Mouse (Mus musculus) limb, embryonic 10.5 days (tissue): ENCODE measurements at regions not wholly inside any gene's neighbourhood (a gene's known extent, or its start where the extent isn't known, plus 50 kb on each side); places are given as distances from the start of the nearest gene placed in this dataset.
A peak's percentile ranks its signal among the peaks of the same experiment; 100 is the strongest.

Source experiments
- DNase-seq: peaks from one replicate; pipeline ENCODE4 v3.0.0-alpha.2; 2017; ENCODE audit warnings: low spot score
- H3K27ac ChIP-seq: fragments of 300-500 bp; sonication (generic); 2 replicates; pipeline ENCODE4 v1.5.1; 2016; ENCODE audit warnings: mild to moderate bottlenecking
- H3K27me3 ChIP-seq: fragments of 300-500 bp; sonication (generic); 2 replicates; pipeline ENCODE4 v1.6.1; 2016; ENCODE audit warnings: low read depth, mild to moderate bottlenecking; ENCODE audit not compliant: poor library complexity, severe bottlenecking
- H3K36me3 ChIP-seq: fragments of 300-500 bp; sonication (generic); 2 replicates; pipeline ENCODE4 v1.6.1; 2016; ENCODE audit warnings: mild to moderate bottlenecking, moderate library complexity
- H3K4me1 ChIP-seq: fragments of 300-500 bp; sonication (generic); 2 replicates; pipeline ENCODE4 v1.6.1; 2016
- H3K4me3 ChIP-seq: fragments of 300-500 bp; sonication (generic); 2 replicates; pipeline ENCODE4 v1.5.1; 2016; ENCODE audit warnings: mild to moderate bottlenecking, moderate library complexity
- H3K9me3 ChIP-seq: fragments of 300-500 bp; sonication (generic); replicated peaks from 2 replicates; pipeline ENCODE4 v1.6.1; 2016; ENCODE audit warnings: mild to moderate bottlenecking
- WGBS: fragments of 180-500 bp; shearing (Covaris S2); methylation state at CpG from one replicate; pipeline ENCODE4 v1.1.7; 2016; 5-methylcytosine and 5-hydroxymethylcytosine counted together

GRCm38 (mm10) chr3:34593279-34593678 is 56.9 kb upstream of the Sox2 start:
- Histone ChIP-seq H3K9me3 (no peaks in the 10 kb centered on the region), H3K36me3 (no peaks in the 10 kb centered on the region), H3K27ac (no peak overlapping the region), H3K4me3 (no peak overlapping the region), H3K27me3 (0 out of 2 replicates have a peak, but pooled peaks cover 4% of the 10 kb centered on the region), H3K4me1 (no peaks in the 10 kb centered on the region)
- 81% methylated on average over 4 of the region's 4 CpGs for WGBS
- no peak for DNase-seq

GRCm38 (mm10) chr3:34577896-34578530 is 72.2 kb upstream of the Sox2 start:
- Histone ChIP-seq H3K36me3 (no peaks in the 10 kb centered on the region), H3K9me3 (no peaks in the 10 kb centered on the region), H3K27ac (no peak overlapping the region), H3K27me3 (peaks cover 22% of the 10 kb centered on the region), H3K4me1 (peaks cover 18% of the 10 kb centered on the region), H3K4me3 (no peak overlapping the region)
- 69% methylated on average over 8 of the region's 8 CpGs for WGBS
- DNase-seq, result no peak

- WGBS, result 90% methylated on average over 6 of the region's 6 CpGs
- Histone ChIP-seq H3K4me3 (no peak overlapping the region), H3K27me3 (peaks cover 23% of the 10 kb centered on the region), H3K4me1 (peaks cover 18% of the 10 kb centered on the region), H3K36me3 (no peaks in the 10 kb centered on the region), H3K9me3 (no peaks in the 10 kb centered on the region), H3K27ac (no peak overlapping the region)
- no peak for DNase-seq
Measured at GRCm38 (mm10) chr3:34577115-34577514, 73.1 kb upstream of the Sox2 start.

GRCm38 (mm10) chr3:34576159-34576558 is 74.0 kb upstream of the Sox2 start:
- no peaks in the 10 kb centered on the region for H3K9me3 ChIP-seq
- no peaks in the 10 kb centered on the region for H3K36me3 ChIP-seq
- H3K27ac ChIP-seq, result no peak overlapping the region
- H3K27me3 ChIP-seq, result peaks cover 30% of the 10 kb centered on the region
- 38% methylated on average over 11 of the region's 11 CpGs for WGBS
- no peak for DNase-seq
- peaks cover 18% of the 10 kb centered on the region for H3K4me1 ChIP-seq
- H3K4me3 ChIP-seq, result no peak overlapping the region

GRCm38 (mm10) chr3:34574711-34575350 is 75.4 kb upstream of the Sox2 start:
- Histone ChIP-seq H3K4me3 (no peak overlapping the region), H3K4me1 (peaks cover 17% of the 10 kb centered on the region), H3K9me3 (no peaks in the 10 kb centered on the region), H3K36me3 (no peaks in the 10 kb centered on the region), H3K27me3 (peaks cover 30% of the 10 kb centered on the region), H3K27ac (no peak overlapping the region)
- 85% methylated on average over 9 of the region's 9 CpGs for WGBS
- no peak for DNase-seq

GRCm38 (mm10) chr3:34573312-34573711 is 76.9 kb upstream of the Sox2 start:
- H3K4me1 ChIP-seq, result peaks cover 7% of the 10 kb centered on the region; the same call in 1 of the 2 replicates

GRCm38 (mm10) chr3:34572081-34572480 is 78.1 kb upstream of the Sox2 start:
- 92% methylated on average over 6 of the region's 6 CpGs for WGBS
- no peaks in the 10 kb centered on the region for H3K9me3 ChIP-seq
- H3K27me3 ChIP-seq, result peaks cover 30% of the 10 kb centered on the region
- H3K4me3 ChIP-seq, result no peak overlapping the region
- no peak overlapping the region for H3K27ac ChIP-seq
- no peaks in the 10 kb centered on the region for H3K36me3 ChIP-seq
- no peak for DNase-seq
- peaks cover 6% of the 10 kb centered on the region; the same call in 1 of the 2 replicates for H3K4me1 ChIP-seq

More at GRCm38 (mm10) chr3:34573312-34573711, 76.9 kb upstream of the Sox2 start:
- H3K27ac ChIP-seq, result no peak overlapping the region
- WGBS, result 94% methylated on average over 7 of the region's 7 CpGs
- DNase-seq, result no peak
- no peaks in the 10 kb centered on the region for H3K9me3 ChIP-seq
- peaks cover 30% of the 10 kb centered on the region for H3K27me3 ChIP-seq
- H3K4me3 ChIP-seq, result no peak overlapping the region
- H3K36me3 ChIP-seq, result no peaks in the 10 kb centered on the region

GRCm38 (mm10) chr3:34571630-34572029 is 78.6 kb upstream of the Sox2 start:
- Histone ChIP-seq H3K4me3 (no peak overlapping the region), H3K36me3 (no peaks in the 10 kb centered on the region), H3K27me3 (peaks cover 30% of the 10 kb centered on the region), H3K4me1 (peaks cover 6% of the 10 kb centered on the region; the same call in 1 of the 2 replicates), H3K27ac (no peak overlapping the region), H3K9me3 (no peaks in the 10 kb centered on the region)
- WGBS, result 94% methylated on average over 9 of the region's 9 CpGs
- no peak for DNase-seq

GRCm38 (mm10) chr3:34569998-34570397 is 80.2 kb upstream of the Sox2 start:
- H3K4me1 ChIP-seq, result peaks cover 6% of the 10 kb centered on the region; the same call in 1 of the 2 replicates
- WGBS, result 58% methylated on average over 10 of the region's 10 CpGs
- H3K9me3 ChIP-seq, result no peaks in the 10 kb centered on the region
- no peak overlapping the region for H3K27ac ChIP-seq
- peaks cover 26% of the 10 kb centered on the region for H3K27me3 ChIP-seq
- H3K4me3 ChIP-seq, result no peak overlapping the region
- DNase-seq, result peak; percentile 37
- no peaks in the 10 kb centered on the region for H3K36me3 ChIP-seq

- DNase-seq, result no peak
- no peaks in the 10 kb centered on the region for H3K36me3 ChIP-seq
- H3K4me3 ChIP-seq, result no peak overlapping the region
- no peaks in the 10 kb centered on the region for H3K9me3 ChIP-seq
- H3K27ac ChIP-seq, result no peak overlapping the region
- WGBS, result 71% methylated on average over 6 of the region's 6 CpGs
- H3K4me1 ChIP-seq, result peaks cover 6% of the 10 kb centered on the region; the same call in 1 of the 2 replicates
- H3K27me3 ChIP-seq, result peaks cover 10% of the 10 kb centered on the region; the same call in 1 of the 2 replicates
Measured at GRCm38 (mm10) chr3:34568086-34568650, 82.0 kb upstream of the Sox2 start.

- no peak overlapping the region for H3K27ac ChIP-seq
- H3K27me3 ChIP-seq, result no peaks in the 10 kb centered on the region
- peak; percentile 25 for DNase-seq
- peaks cover 6% of the 10 kb centered on the region; the same call in 1 of the 2 replicates for H3K4me1 ChIP-seq
- H3K36me3 ChIP-seq, result no peaks in the 10 kb centered on the region
- H3K4me3 ChIP-seq, result no peak overlapping the region
- WGBS, result 75% methylated on average over 4 of the region's 4 CpGs
- H3K9me3 ChIP-seq, result no peaks in the 10 kb centered on the region
Measured at GRCm38 (mm10) chr3:34565386-34565785, 84.8 kb upstream of the Sox2 start.

GRCm38 (mm10) chr3:34562893-34563292 is 87.3 kb upstream of the Sox2 start:
- no peak for DNase-seq
- Histone ChIP-seq H3K9me3 (no peaks in the 10 kb centered on the region), H3K4me1 (no peaks in the 10 kb centered on the region), H3K4me3 (no peak overlapping the region), H3K27ac (no peak overlapping the region), H3K27me3 (no peaks in the 10 kb centered on the region), H3K36me3 (no peaks in the 10 kb centered on the region)
- 79% methylated on average over 8 of the region's 8 CpGs for WGBS

- H3K4me1 ChIP-seq, result no peaks in the 10 kb centered on the region
- 67% methylated on average over 5 of the region's 5 CpGs for WGBS
- no peak overlapping the region for H3K27ac ChIP-seq
- no peak overlapping the region for H3K4me3 ChIP-seq
- no peak for DNase-seq
- no peaks in the 10 kb centered on the region for H3K36me3 ChIP-seq
- no peaks in the 10 kb centered on the region for H3K27me3 ChIP-seq
- H3K9me3 ChIP-seq, result no peaks in the 10 kb centered on the region
Measured at GRCm38 (mm10) chr3:34561709-34562108, 88.5 kb upstream of the Sox2 start.
